Mouse (Mus musculus) gastrocnemius, postnatal 14 days (tissue): ENCODE measurements around the gene Gstm7. TPM values are rescaled to one million over a fixed set of nuclear protein-coding genes. Genes with fewer than 3 reads are reported as not detected.
"Not testable (repeated sequence)": the region's sequence is repeated elsewhere in the genome, so short reads cannot be mapped to it uniquely, and the experiment has no call there.

Experiments
- DNase-seq: peaks from one replicate; pipeline ENCODE4 v3.0.0; 2021; ENCODE audit warnings: mixed read lengths
- intact Hi-C: fragments of 180-260 bp; cut with DNase I; formaldehyde crosslinking; loops from one replicate; pipeline ENCODE4 v1.15.1; 2025; ENCODE audit warnings: low total_unique reads
- total RNA-seq, 2 experiments: library from RNA; stranded (reverse); gene quantifications; 2 replicates each; pipeline ENCODE4 v1.2.3; 2021

The Gstm7 gene
- total RNA-seq, 2 experiments from 2014 or later, result 14.4 to 15.3 TPM

DNA sequence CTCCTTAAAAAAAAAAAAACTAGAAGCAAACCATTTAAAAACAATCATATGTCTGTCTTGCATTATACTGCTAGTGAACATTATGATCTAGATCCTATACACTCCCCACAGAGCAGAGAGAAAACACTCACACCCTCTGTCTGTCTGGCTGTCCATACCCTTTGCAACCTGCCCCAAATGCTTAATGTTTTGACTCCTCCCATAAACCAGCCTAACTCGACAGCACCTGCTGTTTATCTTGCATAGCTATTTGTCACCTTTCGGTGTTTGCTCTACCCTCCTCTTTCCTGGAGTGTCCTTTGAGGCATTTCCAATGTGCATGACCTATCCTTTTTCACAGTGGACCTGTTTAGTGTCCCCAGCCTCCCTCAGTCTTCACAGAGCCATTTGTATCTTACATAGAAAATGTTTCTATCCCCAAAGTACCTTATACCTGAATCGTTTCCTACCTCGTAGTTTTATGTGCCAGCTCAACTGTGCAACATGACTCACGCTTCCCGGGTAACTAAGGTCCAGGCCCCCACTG, 36.4 kb downstream of the Gstm7 start:
- intact Hi-C loops, result loop anchor here (5.0 kb wide), 1 partner anchor 932 kb away; no protein-coding TSS in a partner anchor
- DNase-seq, result no peak

DNA sequence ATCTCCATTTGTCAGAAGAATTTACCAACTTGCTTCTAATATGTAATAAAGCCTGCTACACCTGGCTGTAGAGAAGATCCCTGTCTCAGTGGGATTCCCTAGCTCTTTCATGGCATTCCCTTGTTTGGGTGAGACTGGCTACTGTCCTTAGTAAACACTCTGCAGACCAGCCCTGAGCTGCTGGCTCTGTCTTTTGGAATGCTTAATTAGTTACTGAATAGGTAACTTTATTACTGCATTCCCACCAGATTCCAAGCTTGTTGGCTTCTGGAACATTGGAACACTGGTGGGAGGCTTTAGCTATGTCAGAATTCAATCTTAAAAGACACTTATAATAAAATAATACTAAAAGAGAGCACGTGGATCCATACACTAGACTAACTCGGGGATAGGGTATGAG, 42.4 kb downstream of the Gstm7 start:
- DNase-seq, intact Hi-C loops: not testable (repeated sequence)

DNA sequence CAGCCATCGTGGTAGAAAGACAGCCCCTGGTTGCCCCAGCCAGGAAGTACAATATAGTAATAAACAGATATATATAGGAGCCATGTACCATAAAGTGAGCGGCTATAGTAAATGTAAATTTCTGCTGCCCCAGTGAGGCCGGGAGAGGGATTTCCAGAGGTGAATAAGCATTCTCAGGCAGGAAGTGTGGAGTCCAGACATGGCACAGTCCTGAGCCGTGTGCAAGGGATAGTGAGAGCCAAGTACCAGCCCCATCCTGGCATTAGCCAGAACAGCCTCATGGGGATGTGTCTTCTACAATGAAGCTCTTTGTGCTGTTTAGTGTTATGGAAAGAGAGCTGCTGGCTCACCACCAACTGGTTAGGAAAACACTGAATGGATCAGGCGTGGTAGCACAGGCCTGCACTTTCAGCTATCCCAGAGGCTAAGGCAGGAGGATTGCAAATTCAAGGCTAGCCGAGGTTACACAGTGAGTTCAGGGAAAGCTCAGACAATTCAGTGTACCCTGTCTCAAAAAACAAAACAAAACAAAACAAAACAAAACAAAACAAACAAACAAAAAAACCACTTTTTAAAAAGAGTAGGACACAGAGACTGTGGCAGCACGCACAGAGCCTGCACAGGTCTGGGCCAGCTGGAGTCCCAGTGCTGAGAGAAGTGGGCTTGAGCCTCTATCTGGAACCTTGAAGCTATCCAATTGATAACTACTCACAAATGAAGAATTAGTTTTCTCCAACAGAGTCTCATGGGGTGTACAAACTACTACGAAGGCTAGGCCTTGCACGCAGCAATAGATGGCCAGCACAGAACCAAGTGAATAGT, 43.7 kb downstream of the Gstm7 start:
- intact Hi-C loops, result no loop called here
- peak; percentile 42 for DNase-seq

DNA sequence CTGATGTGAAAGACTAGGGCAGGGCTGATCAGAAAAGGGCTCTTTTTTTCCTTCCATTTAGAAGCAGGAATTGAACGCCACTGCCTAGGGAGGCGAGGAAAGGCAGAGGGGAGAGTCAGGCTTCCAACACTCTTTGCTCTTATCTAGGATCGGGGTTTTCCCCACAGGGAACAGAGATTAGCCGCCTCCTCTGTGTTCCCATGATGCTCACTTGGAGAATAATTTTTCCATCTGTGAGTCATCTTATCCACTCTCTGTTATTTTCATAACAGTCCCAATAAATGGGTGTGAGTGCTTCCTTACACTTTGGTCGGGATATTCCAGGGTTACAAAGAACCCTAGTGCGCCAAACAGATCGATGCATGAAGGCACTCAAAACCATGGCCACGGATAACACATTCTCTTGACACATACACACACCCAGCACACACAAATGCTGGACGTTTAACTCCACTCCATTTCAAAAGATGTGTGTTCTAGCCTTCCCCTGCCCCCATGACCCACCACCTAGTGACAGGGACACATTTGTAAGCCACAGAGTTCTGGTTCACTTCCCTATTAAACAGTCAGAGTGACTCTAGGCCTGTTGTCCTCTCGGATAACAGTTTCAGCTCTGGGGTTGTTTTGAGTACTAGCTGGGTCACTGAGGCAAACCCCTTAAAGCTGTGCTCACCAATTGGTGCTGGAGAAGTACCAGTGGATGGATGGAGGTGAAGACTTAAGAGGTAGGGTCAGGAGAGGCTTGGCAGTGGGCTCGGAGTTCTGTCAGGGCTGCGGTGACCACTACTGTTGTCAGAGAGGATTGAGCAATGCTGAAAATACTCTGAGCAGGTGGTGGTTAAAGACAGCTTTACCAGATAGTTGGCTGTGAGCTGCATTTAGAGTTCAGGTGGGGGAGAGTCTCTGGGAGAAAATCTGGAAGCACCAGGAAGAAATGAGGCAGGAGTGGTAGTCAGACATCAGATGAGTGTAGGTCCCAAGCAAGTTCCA, 53.6 kb downstream of the Gstm7 start:
- DNase-seq, result no peak
- intact Hi-C loops, result no loop called here

DNA sequence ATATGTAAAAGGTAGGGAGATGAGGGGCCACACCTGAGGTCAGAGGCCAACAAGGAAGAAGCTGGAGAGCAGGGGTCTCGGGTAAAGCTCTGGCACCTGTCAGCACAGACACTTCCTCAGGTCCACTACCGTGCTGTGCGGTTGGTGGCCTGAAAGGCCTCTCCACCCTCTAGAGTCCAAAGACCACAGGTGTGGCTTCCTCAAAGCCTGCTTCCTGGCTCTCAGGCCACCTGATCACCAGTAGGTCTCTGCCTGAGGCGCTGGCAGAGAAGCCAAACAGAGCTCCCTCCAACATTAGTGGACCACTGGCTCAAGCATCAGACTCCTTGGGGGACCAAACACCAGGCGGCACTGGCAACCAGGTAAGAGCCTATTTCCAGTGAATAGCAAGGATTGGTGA, 54.6 kb downstream of the Gstm7 start, which contains the start of gene Eps8l3:
TSS of gene Eps8l3 (plus strand) at position 225 of the 400 bp plus-strand sequence.
- intact Hi-C loops, result no loop called here

More for the DNA sequence above, 54.6 kb downstream of the Gstm7 start, which contains the start of gene Eps8l3:
- no peak for DNase-seq

Other genes with a start within 250 kb of the Gstm7 start
- gene Ahcyl1, start 235.3 kb downstream of the Gstm7 start, total RNA-seq, result 10 to 100 TPM; 37.5 to 38.9 TPM
- 10 to 100 TPM in 1 of 2 experiments, 1 to 10 TPM in 1; 7.9 to 10.9 TPM for gene Csf1, start 171.3 kb downstream of the Gstm7 start, total RNA-seq
- gene Eps8l3, start 54.6 kb downstream of the Gstm7 start, total RNA-seq, result not detected
- gene Gstm5, start 36.0 kb downstream of the Gstm7 start, total RNA-seq, result 10 to 100 TPM; 58.5 to 60.1 TPM
- 1 to 10 TPM in 1 of 2 experiments, under 1 TPM in 1; 0.95 to 1.0 TPM for gene Gstm6, start 11.9 kb upstream of the Gstm7 start, total RNA-seq
- gene Gstm3, start 37.5 kb upstream of the Gstm7 start, total RNA-seq, result not detected
- gene Gstm2, start 54.6 kb upstream of the Gstm7 start, total RNA-seq, result 10 to 100 TPM; 43.8 to 50.8 TPM
- 10 to 100 TPM; 84.0 to 90.4 TPM for gene Gstm1, start 86.2 kb upstream of the Gstm7 start, total RNA-seq
- 10 to 100 TPM; 11.4 to 12.0 TPM for gene Gstm4, start 113.1 kb upstream of the Gstm7 start, total RNA-seq
- 1 to 10 TPM; 4.8 to 7.2 TPM for gene Ampd2, start 154.8 kb upstream of the Gstm7 start, total RNA-seq
- under 1 TPM in 1 of 2 experiments, not detected in 1; 0.23 TPM for gene Gnat2, start 161.0 kb upstream of the Gstm7 start, total RNA-seq
- gene Gnai3, start 214.3 kb upstream of the Gstm7 start, total RNA-seq, result 10 to 100 TPM; 17.7 to 22.6 TPM
- under 1 TPM in 1 of 2 experiments, not detected in 1; 0.18 TPM for gene Gpr61, start 223.1 kb upstream of the Gstm7 start, total RNA-seq